Mouse (Mus musculus): Measurements from ENCODE around the gene Cyld.

Cyld gene

DNA sequence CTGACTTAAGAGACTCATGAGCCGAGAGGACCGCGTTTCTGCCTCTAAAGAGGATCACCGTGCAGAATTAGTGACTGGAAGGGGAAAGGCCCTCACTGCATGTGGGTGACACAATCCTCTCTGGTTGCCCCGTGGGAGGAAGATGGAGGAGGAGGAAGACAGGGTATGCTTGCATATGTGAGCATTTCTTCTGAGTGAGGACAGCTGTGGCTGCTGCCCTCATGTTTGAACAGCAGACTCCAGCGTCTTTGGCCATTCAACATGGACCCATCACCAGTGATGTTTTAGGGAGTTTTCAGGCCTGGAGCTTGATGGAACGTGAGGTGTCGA is 10.0 kb upstream of the Cyld start:
- DNase-seq (ENCODE audit: extremely low read depth, low read depth, low spot score) = no peak

DNA sequence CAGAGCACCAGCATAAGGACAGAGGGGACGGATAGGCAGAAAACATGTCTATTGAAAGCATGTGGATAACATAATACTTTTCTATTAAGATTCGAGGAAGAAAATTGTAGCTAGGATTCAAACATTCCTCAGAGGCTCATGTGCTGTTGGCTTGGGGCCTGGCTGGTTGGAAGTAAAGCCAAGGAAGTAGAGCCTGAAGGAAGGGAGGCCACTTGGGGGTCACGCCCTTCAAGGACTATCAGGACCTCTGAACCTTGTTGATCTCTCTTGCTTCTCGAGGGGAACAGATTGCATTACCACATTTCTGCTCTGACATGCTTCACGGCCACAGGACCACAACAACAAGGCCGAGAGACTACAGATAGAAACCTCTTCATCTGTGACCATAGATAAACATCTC is 7.7 kb upstream of the Cyld start:
- DNase-seq (ENCODE audit: extremely low read depth, low read depth, low spot score) = no peak

DNA sequence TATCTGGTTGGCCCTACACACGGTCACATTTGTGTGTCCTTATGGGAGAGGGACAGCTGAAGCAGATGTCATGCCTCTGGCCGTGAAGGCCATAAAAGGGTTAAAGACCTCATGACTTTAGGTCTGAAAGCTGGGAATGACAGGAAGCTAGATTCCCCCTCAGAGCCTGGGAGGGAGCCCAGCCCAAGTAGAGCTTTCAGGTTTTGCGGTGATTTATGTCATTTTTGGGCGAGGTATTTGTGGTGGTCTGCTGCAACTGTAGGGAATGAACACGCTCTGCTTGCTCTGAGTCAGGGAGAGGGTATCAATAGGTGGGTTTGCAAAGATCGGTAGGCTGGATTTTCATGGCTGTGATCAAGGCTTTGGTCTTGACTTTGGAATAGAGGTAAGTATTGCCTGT is 6.9 kb upstream of the Cyld start:
- no peak for DNase-seq (ENCODE audit: extremely low read depth, low read depth, low spot score)

DNA sequence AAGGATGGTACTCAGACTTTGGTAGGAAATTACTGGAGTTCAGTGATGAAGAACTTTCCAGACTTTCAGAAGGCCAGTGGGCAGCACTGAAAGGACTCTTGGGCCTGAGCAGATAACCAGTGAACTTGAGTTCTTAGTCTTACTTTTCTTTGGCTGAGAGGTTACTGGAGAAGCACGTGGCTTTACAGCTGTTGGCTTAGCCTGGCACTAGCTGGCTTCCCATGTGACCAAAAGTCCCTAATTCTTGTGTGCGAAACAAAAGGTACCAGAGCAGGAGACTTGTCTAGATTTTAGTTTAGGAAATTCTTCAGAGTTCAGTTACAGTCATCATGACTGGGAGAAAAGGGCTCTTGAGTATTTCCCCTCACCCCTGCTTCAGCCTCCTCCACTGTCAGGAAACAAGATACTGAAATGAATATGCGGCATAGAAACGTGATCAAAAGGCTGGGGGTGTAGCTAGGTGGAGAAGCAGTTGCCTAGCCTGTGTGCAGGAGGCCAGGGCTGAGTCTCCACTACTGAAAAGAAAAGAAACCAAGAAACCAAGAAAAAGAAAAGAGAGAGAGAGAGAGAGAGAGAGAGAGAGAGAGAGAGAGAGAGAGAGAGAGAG is 5.4 kb upstream of the Cyld start:
- no peak for DNase-seq (ENCODE audit: extremely low read depth, low read depth, low spot score)

DNA sequence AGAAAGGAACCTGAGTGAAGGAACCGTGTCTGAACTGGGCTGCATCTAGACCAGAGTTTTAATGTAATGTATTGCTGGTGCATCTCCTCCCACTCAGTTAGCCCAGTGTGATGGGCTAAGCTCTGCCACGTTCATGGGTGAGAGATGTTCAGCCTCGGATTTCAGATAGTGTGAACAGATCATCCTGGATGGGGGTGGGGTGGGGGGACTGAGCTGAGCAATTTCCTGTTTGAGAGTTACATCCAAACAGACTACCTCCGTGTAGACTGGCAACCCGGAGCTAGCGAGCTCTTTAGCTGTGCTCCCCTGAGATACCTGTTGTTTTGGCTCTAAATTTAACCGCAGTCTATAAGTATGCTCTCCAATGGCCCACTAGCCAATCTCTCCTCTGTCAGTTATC is 4.9 kb upstream of the Cyld start:
- DNase-seq (ENCODE audit: extremely low read depth, low read depth, low spot score) = no peak

DNA sequence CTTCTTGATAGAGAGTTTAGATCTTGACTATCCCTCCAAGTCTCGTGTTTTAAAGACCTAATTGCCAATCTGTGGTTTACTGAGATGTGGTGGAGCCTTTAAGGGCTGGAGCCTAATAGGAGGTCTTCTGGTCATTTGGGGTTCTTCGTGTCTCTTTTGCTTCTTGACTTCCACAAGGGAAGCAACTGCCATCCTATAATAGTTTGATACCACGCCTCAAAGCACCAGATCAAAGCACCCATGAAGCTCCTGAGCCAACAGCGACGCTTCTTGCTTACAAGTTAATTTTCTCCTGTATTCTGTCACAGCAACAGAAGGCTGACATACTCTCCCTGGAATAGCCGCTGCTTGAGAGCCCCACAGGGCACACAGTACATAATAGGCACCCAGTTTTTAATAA is 4.0 kb upstream of the Cyld start:
- no peak for DNase-seq (ENCODE audit: extremely low read depth, low read depth, low spot score)

DNA sequence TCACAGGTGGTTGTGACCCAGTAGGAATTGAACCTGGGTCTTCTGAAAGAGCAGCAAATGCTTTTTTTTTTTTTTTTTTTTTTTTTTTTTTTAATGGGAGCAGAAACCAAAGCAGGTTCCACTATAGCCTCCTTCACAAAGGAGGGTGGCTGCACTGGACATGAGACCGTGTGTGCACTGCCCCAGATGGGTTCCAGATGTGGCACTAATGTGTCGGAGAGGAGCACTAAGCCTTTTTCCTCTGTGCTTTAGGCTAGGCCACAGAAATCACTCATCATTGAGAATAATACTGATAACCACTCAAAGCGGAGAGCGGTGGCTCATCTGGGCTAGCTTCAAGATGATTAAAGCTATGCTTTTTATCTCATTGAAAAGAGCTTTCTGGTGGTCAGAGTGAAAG is 3.5 kb upstream of the Cyld start:
- DNase-seq (ENCODE audit: extremely low read depth, low read depth, low spot score) = no peak

DNA sequence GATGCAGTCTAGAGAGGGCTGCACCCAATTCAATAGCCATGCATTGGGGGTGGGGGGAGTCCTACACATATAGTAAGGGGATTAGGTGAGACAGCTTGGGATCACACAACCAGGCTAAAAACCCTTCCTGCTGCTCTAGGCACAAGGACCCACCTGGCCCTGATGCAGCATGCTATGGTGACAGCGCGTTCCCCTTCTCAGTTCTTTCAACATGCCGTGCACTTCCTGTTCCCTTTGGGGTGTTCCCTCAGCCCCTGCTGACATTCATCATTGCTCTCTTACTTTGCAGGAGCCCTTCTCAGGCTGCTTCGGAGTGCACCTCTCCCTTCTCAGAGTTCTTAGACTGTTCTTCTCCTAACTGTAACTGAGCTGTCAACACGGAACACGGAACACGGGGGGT is 2.5 kb upstream of the Cyld start:
- no peak for DNase-seq (ENCODE audit: extremely low read depth, low read depth, low spot score)

DNA sequence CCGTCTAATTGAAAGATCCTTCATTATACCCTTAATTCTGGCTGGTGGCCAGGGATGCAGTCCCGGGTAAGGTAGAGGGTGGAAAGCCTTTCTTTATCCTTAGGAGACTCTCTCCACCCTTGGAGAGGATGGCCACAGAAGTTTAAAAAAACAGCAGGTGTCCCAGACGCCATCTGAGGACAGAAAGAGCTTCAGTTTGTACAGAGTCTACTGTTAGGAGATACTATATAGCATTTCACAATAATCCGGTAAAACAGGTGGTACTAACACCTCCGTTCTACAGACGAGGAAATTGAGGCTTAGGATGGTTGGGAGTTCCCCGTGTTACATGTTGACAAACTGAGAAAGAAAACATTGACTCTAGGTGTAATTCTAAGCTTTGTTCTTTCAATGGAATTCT is 600 bp upstream of the Cyld start:
- no peak for DNase-seq (ENCODE audit: extremely low read depth, low read depth, low spot score)

DNA sequence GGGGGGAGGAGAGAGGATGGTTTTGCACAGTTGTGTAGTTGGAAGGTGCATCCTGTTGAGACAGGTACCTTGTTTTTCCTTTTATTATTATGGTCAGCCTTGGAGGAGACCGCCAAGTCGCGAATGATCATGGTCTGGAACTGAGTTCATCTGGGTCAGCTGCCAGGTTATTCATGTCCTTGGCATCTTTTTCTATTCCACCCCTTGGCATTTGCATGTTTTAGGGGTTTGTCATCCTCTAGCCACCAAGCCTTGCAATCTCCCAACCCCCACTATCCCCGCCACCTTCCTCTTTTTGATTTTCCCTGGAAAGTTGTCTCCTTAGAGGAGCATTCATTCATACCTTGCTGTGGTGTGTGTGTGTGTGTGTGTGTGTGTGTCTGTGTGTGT is 809 bp downstream of the Cyld start:
- DNase-seq (ENCODE audit: extremely low read depth, low read depth, low spot score) = no peak

DNA sequence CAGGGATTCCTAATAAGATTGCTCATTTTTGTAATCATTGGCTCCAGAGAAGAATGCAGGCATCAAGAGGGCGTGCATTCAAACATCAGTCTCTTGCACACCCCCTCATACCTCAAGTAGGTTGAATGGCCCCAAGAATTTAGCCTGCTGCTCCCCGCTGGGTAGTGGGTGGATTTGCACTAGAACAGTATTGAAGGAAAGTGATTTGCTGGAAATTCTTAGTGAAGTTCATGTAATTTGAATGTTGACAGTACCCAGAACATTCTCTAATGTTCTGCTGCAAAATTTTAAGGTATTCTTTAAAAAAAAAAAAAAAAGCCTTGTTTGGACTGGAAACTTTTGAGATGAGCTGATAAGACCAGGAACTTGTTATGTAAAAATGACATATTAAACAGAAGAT is 1.2 kb downstream of the Cyld start:
- no peak for DNase-seq (ENCODE audit: extremely low read depth, low read depth, low spot score)

DNA sequence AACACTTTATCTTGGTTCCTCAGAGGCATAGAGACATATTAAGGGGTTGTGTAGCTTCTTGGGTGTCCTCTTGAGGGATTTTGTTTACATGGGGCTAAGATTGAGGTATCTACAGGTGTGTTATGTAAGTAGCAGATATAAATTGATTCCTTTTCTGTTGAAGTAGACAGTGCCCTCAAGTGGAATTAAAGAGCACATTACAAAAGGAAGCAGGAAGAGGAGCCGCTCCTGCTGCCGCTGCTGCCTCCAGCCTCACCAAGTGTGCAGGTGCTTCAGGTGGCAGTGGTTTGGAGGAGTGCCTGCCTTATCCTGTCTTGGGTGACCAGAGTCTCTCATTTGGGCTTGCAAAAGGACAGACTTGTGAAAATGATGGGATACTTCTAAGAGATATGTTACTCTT is 4.8 kb downstream of the Cyld start:
- DNase-seq (ENCODE audit: extremely low read depth, low read depth, low spot score) = no peak

DNA sequence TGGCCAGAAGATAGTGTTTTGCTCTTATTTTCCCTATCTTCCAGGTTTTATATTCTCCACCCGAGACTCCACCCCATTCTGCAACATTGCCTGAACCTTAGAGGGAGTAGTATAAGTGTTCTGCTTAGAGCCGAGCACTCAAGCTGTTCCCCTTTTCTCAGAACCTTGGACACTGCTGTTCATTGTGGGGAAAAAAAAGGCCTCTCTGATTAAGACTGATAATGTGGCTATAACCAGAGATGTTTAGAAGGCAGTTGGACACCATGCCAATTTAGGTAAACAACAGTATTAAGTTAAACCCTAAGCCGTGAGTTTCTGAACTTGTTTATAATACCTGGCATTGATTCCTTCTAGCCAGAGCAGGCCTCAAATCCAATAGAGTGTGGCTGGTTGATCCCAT is 6.0 kb downstream of the Cyld start:
- DNase-seq (ENCODE audit: extremely low read depth, low read depth, low spot score) = no peak

DNA sequence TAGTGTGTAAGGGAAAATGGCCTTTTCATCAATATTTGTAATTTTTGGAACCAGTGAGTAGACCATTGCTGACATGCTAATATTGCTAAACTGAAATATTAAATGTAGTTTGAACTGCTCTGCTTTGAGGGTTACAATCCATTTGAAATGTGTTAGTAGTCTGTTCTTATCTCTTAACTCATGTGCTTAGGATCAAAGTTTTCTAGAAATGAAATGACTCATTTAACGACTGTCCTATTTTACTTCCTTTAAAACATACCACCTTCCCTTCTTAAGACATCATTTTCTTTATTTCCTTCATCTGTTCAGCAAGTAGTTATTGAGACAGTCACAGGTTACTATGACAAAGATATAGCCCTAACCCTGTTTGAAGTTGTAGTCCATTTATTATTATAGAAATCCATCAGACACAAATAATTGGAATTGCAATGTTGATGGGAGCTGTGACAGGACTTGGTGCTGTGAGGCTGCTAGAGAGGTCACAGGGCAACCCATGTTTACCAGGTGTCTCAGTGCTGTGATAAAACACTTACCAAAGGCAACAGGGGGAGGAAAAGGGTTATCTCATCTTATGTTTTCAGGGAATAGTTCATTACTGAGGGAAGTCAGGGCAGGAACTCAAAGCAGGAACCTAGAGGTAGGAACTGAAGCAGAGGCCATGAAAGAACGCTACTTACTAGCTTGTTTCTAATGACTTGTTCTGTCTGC is 26.6 kb downstream of the Cyld start:
- no peak for DNase-seq (ENCODE audit: extremely low read depth, low read depth, low spot score)

DNA sequence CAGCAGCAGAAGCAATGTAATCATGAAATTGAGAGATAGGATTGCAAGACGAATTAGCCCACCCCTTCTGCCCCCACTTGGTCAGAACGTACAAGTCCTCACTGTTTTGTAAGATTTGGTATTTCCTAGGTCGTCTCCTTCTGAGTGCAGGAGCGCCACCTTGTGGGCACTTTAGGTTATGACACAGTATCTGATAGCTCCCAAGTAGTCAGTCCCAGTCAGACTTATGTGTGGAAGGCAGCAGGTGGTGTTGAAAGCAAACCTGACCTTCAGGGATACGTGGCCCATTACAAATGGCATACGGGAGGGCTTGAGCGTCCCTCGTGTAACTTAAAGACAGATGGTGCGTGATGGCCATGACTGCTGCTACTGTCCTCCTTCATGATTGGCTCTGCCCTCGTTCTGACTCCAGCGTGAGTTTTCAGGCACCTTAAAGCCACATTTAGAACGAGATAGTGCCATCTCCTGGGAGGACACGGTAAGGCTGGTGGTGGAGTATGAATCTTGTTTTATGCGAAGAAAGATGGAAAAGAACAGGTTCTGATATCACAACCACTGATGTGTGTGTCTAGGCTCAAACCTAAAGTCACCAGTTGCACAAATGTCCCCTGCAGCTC is 58.5 kb downstream of the Cyld start:
- DNase-seq (ENCODE audit: extremely low read depth, low read depth, low spot score) = peak; percentile 13

DNA sequence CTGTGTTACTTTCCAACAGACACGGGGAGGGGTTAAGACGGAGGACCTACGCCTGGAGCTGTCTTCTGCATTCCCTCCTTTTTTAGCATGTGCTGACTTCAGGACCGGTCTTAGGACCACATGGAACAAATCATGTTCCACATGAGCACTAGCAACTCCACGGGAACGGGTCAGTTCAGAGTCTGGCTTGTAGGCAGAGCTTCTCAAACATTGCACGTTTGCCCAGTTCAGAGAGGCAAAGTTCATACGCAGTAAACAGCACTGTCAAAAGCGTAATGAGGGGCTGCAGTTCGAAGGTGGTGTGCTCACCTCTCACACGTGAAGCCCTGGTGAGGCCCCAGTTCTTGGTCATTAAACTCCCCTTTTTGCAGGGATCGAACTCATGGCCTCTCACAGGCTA is 65.2 kb downstream of the Cyld start:
- no peak for DNase-seq (ENCODE audit: extremely low read depth, low read depth, low spot score)

DNA sequence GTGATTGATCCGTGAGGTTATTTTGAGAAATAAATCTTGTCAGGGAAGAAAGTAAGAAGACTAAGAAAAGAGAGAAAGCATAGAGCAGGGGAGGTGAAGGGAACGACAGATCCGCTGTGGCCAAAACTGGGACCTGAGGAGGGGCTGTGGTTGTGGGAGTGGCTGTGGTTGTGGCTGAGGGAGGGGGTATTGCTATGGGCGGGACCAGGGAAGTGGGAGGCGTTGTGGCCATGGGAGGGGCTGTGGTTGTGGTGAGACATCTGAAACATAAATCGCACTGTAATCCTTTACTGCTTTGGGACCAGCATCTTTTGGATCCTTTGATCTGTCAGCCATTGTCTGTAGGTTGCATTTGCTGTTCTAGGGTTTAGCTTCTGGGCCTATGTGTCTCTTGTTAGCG is 74.4 kb downstream of the Cyld start:
- no peak for DNase-seq (ENCODE audit: extremely low read depth, low read depth, low spot score)

DNA sequence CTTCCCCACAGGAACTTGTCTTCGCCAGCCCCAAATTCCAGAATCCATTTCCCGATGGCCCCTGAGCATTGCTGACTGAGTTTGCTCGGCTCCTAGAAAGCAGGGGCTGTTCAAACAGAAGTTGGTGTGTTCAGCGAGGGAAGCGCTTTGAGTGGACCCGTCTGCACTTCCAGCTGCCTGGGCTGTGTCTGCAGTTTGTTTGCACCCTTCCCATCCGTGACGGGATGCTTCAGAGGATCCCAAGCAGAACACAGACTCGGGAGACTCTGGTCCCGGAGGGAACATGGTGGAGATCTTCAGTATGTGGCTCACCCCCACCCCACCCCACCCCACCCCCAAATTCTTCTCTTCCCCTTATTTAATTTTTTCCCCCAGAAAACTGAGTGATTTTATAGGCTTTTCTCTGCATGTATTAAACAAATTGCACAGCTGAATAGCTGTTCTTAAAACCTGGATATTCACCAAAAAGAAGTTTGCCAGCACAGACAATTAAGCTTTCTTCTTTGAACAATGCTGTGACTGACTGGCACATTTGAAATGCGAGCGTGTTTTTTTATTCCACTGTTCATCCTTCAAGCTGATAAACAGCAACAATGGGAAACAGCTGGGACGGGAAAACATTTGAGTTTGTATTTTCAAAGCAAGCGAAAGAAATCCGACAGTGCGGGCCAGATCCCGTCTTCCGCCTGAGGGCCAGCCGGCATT is 77.9 kb downstream of the Cyld start:
- no peak for DNase-seq (ENCODE audit: extremely low read depth, low read depth, low spot score)

DNA sequence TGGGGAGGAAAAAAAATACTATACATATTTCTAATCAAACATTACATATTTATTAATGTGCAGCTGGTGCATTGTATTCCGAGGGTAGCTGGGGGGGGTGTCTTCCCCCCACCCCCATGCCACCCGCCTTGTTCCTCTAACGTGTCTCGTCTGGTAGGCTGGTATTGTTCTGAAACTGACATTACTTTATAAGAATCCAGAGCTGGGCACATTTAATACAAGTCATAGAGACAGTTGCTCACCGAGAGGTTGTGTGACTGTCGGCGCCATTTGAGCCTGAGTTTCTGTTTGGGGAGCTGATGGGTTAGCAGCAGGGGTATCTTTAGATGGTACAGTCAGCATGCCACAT is 78.4 kb downstream of the Cyld start:
- DNase-seq (ENCODE audit: extremely low read depth, low read depth, low spot score) = no peak

DNA sequence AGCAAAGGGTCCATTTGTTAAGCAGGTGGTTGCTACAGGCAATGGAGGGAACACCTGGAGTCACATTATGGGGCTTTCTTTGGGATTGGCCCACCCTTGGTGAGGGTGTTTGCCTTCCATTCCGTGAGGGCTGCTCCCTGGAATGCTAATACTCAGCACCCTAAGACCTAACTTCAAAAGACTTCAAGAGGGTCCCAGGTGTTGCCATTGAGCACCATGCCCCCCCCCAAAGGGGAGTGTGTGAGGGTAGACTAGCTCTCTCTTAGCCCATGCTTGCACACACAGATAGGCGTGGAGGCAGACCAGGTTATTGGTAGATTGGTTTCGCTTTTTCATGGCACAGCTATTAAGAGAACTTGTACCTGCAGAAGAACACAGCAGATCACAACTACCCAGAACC is 83.3 kb downstream of the Cyld start:
- DNase-seq (ENCODE audit: extremely low read depth, low read depth, low spot score) = no peak

DNA sequence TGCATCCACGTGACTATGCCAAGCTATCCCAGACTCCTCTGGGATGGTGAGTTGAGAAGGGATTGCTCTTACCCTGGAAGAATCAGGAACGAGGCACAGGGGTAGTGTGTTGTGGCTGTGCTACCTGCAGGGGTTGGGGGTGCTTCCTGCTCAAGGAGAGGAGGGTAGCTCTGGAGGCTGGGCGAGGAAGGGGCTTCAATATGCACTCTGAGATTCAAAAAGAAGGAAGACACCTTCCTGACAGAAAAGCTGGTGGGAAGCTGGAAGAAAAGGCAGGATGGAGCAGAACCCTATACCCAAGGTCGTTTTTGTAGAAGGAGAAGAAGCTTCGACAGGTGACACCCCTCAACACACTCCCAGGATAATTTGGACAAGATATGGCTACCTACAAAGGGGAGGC is 84.5 kb downstream of the Cyld start:
- no peak for DNase-seq (ENCODE audit: extremely low read depth, low read depth, low spot score)

DNA sequence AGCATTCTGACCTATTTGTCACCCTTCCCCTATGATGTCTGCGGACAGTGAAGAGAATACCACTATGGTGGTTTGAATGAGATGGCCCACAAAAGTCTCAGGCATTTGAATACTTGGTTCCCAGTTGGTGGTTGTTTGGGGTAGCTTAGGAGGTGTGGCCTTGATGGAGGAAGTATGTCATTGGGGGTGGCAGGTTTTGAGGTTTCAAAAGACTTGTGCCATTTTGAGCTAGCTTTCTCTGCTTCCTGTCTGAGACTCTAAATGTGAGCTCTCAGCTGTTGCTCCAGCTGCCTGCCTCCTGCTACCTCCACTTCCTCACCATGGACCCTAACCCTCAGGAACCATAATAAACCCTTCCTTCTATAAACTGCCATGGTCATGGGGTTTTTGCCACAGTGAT is 86.9 kb downstream of the Cyld start:
- DNase-seq (ENCODE audit: extremely low read depth, low read depth, low spot score) = no peak
